Comparison of ENCODE assay signal across 8 mouse cellular contexts in the genomic region with DNA sequence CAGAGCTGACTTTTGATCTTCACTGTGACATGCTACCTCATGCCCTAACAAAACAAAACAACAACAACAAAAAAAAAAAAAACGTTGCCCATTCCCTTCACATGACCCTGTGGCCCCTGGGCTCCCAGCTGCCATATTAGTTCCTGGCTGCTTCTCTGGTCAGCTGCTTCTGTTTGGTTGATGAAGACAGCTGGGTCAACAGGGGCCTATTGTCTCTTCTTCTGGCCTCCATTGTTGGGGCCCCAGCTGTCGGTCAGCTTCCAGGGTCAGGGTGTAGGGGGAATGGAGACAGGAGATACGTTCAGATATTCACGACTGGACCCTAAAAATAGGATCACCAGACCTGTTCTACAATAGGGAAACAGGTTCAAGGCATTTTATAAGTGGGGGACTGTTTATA. TPM values are rescaled to one million over a fixed set of nuclear protein-coding genes. Genes with fewer than 3 reads are reported as not detected.
A peak's percentile ranks its signal among the peaks of the same experiment; 100 is the strongest.
DNase-seq lines count a peak whose midpoint lies in the region; ATAC-seq and TF ChIP-seq lines count a peak whose summit lies in the region.

No protein-coding gene starts in this region.

- TF ChIP-seq CTCF in E14TG2a.4 (conservative IDR thresholded peaks at IDR 0.05; ENCODE audit: low read length): no peak

- H3K4me3 ChIP-seq in heart, embryonic 12.5 days: peak overlapping the region; percentile 80
- H3K4me3 ChIP-seq in E14TG2a.4 (replicated peaks; ENCODE audit: low read length): peak overlapping the region; percentile 83; the same call in 1 of the 2 replicates
- H3K4me3 ChIP-seq in forebrain, embryonic 15.5 days: peak overlapping the region; percentile 66
- H3K4me3 ChIP-seq in liver, embryonic 16.5 days (ENCODE audit: low read depth, low read length): peak overlapping the region; percentile 75

- ATAC-seq in heart, embryonic 12.5 days (ENCODE audit: insufficient number of reproducible peaks, low FRiP score): no peak
- ATAC-seq in forebrain, embryonic 15.5 days (replicated peaks): no peak
- ATAC-seq in liver, embryonic 16.5 days (ENCODE audit: low read depth): no peak
- ATAC-seq in inflammation-experienced regulatory T-cells, adult 6 months: no peak

- intact Hi-C loops in heart, postnatal 25 days (cut with DNase I): no loop called here

- peaks cover 13% of the 10 kb centered on the region; the same call in 1 of the 2 replicates for H3K27me3 ChIP-seq in heart, embryonic 12.5 days (replicated peaks)
- peaks cover 26% of the 10 kb centered on the region for H3K27me3 ChIP-seq in E14TG2a.4 (ENCODE audit: insufficient read depth, low read length)
- H3K27me3 ChIP-seq in forebrain, embryonic 15.5 days: no peaks in the 10 kb centered on the region
- H3K27me3 ChIP-seq in liver, embryonic 16.5 days (ENCODE audit: control insufficient read depth, insufficient read depth, low read depth, low read length): peaks cover 4% of the 10 kb centered on the region

- no peak overlapping the region for H3K9ac ChIP-seq in heart, embryonic 12.5 days
- H3K9ac ChIP-seq in forebrain, embryonic 15.5 days (replicated peaks): no peak overlapping the region
- H3K9ac ChIP-seq in liver, embryonic 16.5 days (ENCODE audit: low read depth, low read length): 0 out of 2 replicates have a peak overlapping the region, but pooled peaks have one; percentile 13

- no peaks in the 10 kb centered on the region for H3K36me3 ChIP-seq in heart, embryonic 12.5 days
- H3K36me3 ChIP-seq in E14TG2a.4 (ENCODE audit: insufficient read depth, low read length): peaks cover 5% of the 10 kb centered on the region
- no peaks in the 10 kb centered on the region for H3K36me3 ChIP-seq in forebrain, embryonic 15.5 days
- H3K36me3 ChIP-seq in liver, embryonic 16.5 days (ENCODE audit: control insufficient read depth, insufficient read depth): no peaks in the 10 kb centered on the region

- H3K4me1 ChIP-seq in heart, embryonic 12.5 days (replicated peaks): peaks cover 59% of the 10 kb centered on the region
- peaks cover 15% of the 10 kb centered on the region for H3K4me1 ChIP-seq in E14TG2a.4 (replicated peaks; ENCODE audit: low read depth, low read length)
- peaks cover 76% of the 10 kb centered on the region for H3K4me1 ChIP-seq in forebrain, embryonic 15.5 days
- peaks cover 79% of the 10 kb centered on the region for H3K4me1 ChIP-seq in liver, embryonic 16.5 days (ENCODE audit: control insufficient read depth, low read depth, low read length)

- H3K9me3 ChIP-seq in heart, embryonic 12.5 days (replicated peaks): no peaks in the 10 kb centered on the region
- no peaks in the 10 kb centered on the region for H3K9me3 ChIP-seq in E14TG2a.4 (ENCODE audit: low read length)
- H3K9me3 ChIP-seq in forebrain, embryonic 15.5 days: no peaks in the 10 kb centered on the region
- H3K9me3 ChIP-seq in liver, embryonic 16.5 days (replicated peaks; ENCODE audit: control insufficient read depth, low read length): no peaks in the 10 kb centered on the region

- WGBS in heart, embryonic 12.5 days: 19% methylated on average over 4 of the region's 4 CpGs
- WGBS in forebrain, embryonic 15.5 days: 25% methylated on average over 4 of the region's 4 CpGs
- WGBS in liver, embryonic 16.5 days (ENCODE audit: insufficient replicate concordance): 15% methylated on average over 4 of the region's 4 CpGs

- no peak for DNase-seq in heart, postnatal 25 days (ENCODE audit: low spot score)
- DNase-seq in spleen, adult 12 weeks (ENCODE audit: low spot score): no peak
- DNase-seq in kidney, postnatal 25 days: no peak

- no peak overlapping the region for H3K27ac ChIP-seq in heart, embryonic 12.5 days (ENCODE audit: poor library complexity, severe bottlenecking)
- H3K27ac ChIP-seq in forebrain, embryonic 15.5 days (replicated peaks): peak overlapping the region; percentile 65; the same call in 1 of the 2 replicates
- peak overlapping the region; percentile 61 for H3K27ac ChIP-seq in liver, embryonic 16.5 days (ENCODE audit: low read length)

- peak overlapping the region; percentile 92 for H3K4me2 ChIP-seq in heart, embryonic 12.5 days
- H3K4me2 ChIP-seq in forebrain, embryonic 15.5 days (replicated peaks): peak overlapping the region; percentile 79
- peak overlapping the region; percentile 93 for H3K4me2 ChIP-seq in liver, embryonic 16.5 days (ENCODE audit: low read depth, low read length)

RNA-seq across cellular contexts. Expression of gene Hdac11, which starts 0.4 kb away (rescaled TPM):
- polyA plus RNA-seq in heart, embryonic 12.5 days (2016; fragmentation: Nextera tagmentation; extraction: Ambion mirVana): 8.8 and 9.0 TPM in 2 replicates
- 10 to 100 TPM; 13.0 to 15.1 TPM for total RNA-seq in heart, postnatal 25 days (2021)
- polyA plus RNA-seq in forebrain, embryonic 15.5 days (2015; fragmentation: Nextera tagmentation; extraction: Ambion mirVana): 21.1 and 24.1 TPM in 2 replicates
- polyA plus RNA-seq in liver, embryonic 16.5 days (2015; fragmentation: Nextera tagmentation; extraction: Ambion mirVana): 4.5 and 4.8 TPM in 2 replicates
- polyA plus RNA-seq in inflammation-experienced regulatory T-cells, adult 6 months (2017; shearing (Covaris generic)): 1 to 10 TPM in 2 of 3 experiments, under 1 TPM in 1; 0.80 to 1.5 (median 1.4) TPM

RNA-seq across cellular contexts. Expression of gene Nup210, which starts 39.4 kb away (rescaled TPM):
- 10.7 and 11.2 TPM in 2 replicates for polyA plus RNA-seq in heart, embryonic 12.5 days (2016; fragmentation: Nextera tagmentation; extraction: Ambion mirVana)
- total RNA-seq in heart, postnatal 25 days (2021): 1 to 10 TPM; 2.4 to 3.3 TPM
- 18.0 and 18.3 TPM in 2 replicates for polyA plus RNA-seq in forebrain, embryonic 15.5 days (2015; fragmentation: Nextera tagmentation; extraction: Ambion mirVana)
- 32.3 and 33.2 TPM in 2 replicates for polyA plus RNA-seq in liver, embryonic 16.5 days (2015; fragmentation: Nextera tagmentation; extraction: Ambion mirVana)
- 10 to 100 TPM; 51.5 to 81.0 (median 66.2) TPM for polyA plus RNA-seq in inflammation-experienced regulatory T-cells, adult 6 months (2017; shearing (Covaris generic))

RNA-seq across cellular contexts. Expression of gene Fbln2, which starts 56.2 kb away (rescaled TPM):
- polyA plus RNA-seq in heart, embryonic 12.5 days (2016; fragmentation: Nextera tagmentation; extraction: Ambion mirVana): 210 and 213 TPM in 2 replicates
- 10 to 100 TPM; 71.8 to 76.3 TPM for total RNA-seq in heart, postnatal 25 days (2021)
- polyA plus RNA-seq in forebrain, embryonic 15.5 days (2015; fragmentation: Nextera tagmentation; extraction: Ambion mirVana): 10.0 and 11.1 TPM in 2 replicates
- 5.7 and 8.0 TPM in 2 replicates for polyA plus RNA-seq in liver, embryonic 16.5 days (2015; fragmentation: Nextera tagmentation; extraction: Ambion mirVana)
- polyA plus RNA-seq in inflammation-experienced regulatory T-cells, adult 6 months (2017; shearing (Covaris generic)): 1 to 10 TPM in 1 of 3 experiments, under 1 TPM in 1, not detected in 1; 0.22 to 1.2 TPM

Comparison
In these comparisons a context has a peak if more than half of its experiments do, and no peak if none do; other contexts are left out.
1. RNA of gene Fbln2, which starts 56.2 kb away (polyA plus RNA-seq): 210 to 213 TPM in heart, embryonic 12.5 days; 10.0 to 11.1 TPM in forebrain, embryonic 15.5 days, 5.7 to 8.0 TPM in liver, embryonic 16.5 days and 0.22 to 1.2 TPM in inflammation-experienced regulatory T-cells, adult 6 months; every median in the first group is over 10 times any median in the second.
2. Peak in every context shown above with its lines, with median percentiles within 50 percentile points of each other: H3K4me2 ChIP-seq and H3K4me3 ChIP-seq.